18 mouse cellular contexts compared by ENCODE assay signal in genomic region chr14:56567476-56567875, GRCm38 (mm10). TPM values are rescaled to one million over a fixed set of nuclear protein-coding genes. Genes with fewer than 3 reads are reported as not detected.
DNase-seq lines count a peak whose midpoint lies in the region; ATAC-seq and TF ChIP-seq lines count a peak whose summit lies in the region.
"Had no signal": no experiment of that assay in that cellular context is flagged by ENCODE, and none has a peak within 500 bp of the region (broad histone marks: within the 10 kb centered on the region; RNA-seq: fewer than 3 reads in every experiment).

No protein-coding gene starts in this region.

- ATAC-seq in heart, embryonic 12.5 days (ENCODE audit: insufficient number of reproducible peaks, low FRiP score), result no peak
- no peak for ATAC-seq in kidney, postnatal 0 days (replicated peaks; ENCODE audit: low FRiP score, low read depth)
- ATAC-seq: hindbrain, postnatal 0 days had no signal

- H3K27me3 ChIP-seq in heart, embryonic 12.5 days (replicated peaks), result no peaks in the 10 kb centered on the region
- no peaks in the 10 kb centered on the region for H3K27me3 ChIP-seq in kidney, postnatal 0 days (ENCODE audit: insufficient read depth, low read length)
- no peaks in the 10 kb centered on the region for H3K27me3 ChIP-seq in thymus, adult 2 months (ENCODE audit: control insufficient read depth, insufficient read depth, low read length)
- H3K27me3 ChIP-seq in splenic B cell, adult 2 months (ENCODE audit: control insufficient read depth, insufficient read depth, low read length, poor library complexity, severe bottlenecking), result no peaks in the 10 kb centered on the region
- H3K27me3 ChIP-seq: heart, embryonic 13.5 days; limb, embryonic 12.5 days; liver, embryonic 15.5 days had no signal

- peak; percentile 90 for DNase-seq in heart, adult 11 months
- peak; percentile 19 for DNase-seq in kidney, postnatal 0 days (ENCODE audit: low spot score)
- no peak for DNase-seq in kidney, adult 8-10 months
- DNase-seq in thymus, adult 2 months, result peak; percentile 33
- no peak for DNase-seq in thymus, adult 18-20 months
- peak; percentile 12 for DNase-seq in splenic B cell, adult 2 months (ENCODE audit: low read depth, low spot score)
- DNase-seq: cerebellum, adult 8-10 months; kidney, adult 18-20 months; lung, postnatal 36 days; right cerebral cortex, postnatal 25 days had no signal

- H3K36me3 ChIP-seq in heart, embryonic 12.5 days, result peaks cover 18% of the 10 kb centered on the region
- peaks cover 5% of the 10 kb centered on the region; the same call in 1 of the 2 replicates for H3K36me3 ChIP-seq in kidney, postnatal 0 days (ENCODE audit: insufficient read depth, low read length)
- H3K36me3 ChIP-seq in thymus, adult 2 months (ENCODE audit: control insufficient read depth, insufficient read depth, low read length), result peaks cover 20% of the 10 kb centered on the region
- H3K36me3 ChIP-seq in splenic B cell, adult 2 months (ENCODE audit: control insufficient read depth, insufficient read depth, low read length, poor library complexity, severe bottlenecking), result 0 out of 2 replicates have a peak, but pooled peaks cover 3% of the 10 kb centered on the region

- WGBS in heart, embryonic 12.5 days, result 65% methylated on average over 7 of the region's 7 CpGs
- WGBS in kidney, postnatal 0 days, result 34% methylated on average over 7 of the region's 7 CpGs
- 27% methylated on average over 7 of the region's 7 CpGs for WGBS in thymus, adult 2 months

- no peak overlapping the region for H3K4me3 ChIP-seq in heart, embryonic 12.5 days
- no peak overlapping the region for H3K4me3 ChIP-seq in kidney, postnatal 0 days (replicated peaks; ENCODE audit: low read depth, low read length)
- no peak overlapping the region for H3K4me3 ChIP-seq in thymus, adult 2 months (ENCODE audit: control insufficient read depth, insufficient read depth, low read length)
- H3K4me3 ChIP-seq: embryonic facial prominence, embryonic 10.5 days; heart, embryonic 13.5 days; hindbrain, embryonic 10.5 days; limb, embryonic 12.5 days; liver, embryonic 15.5 days; midbrain, embryonic 10.5 days had no signal

- H3K9me3 ChIP-seq in heart, embryonic 12.5 days (replicated peaks), result no peaks in the 10 kb centered on the region
- no peaks in the 10 kb centered on the region for H3K9me3 ChIP-seq in kidney, postnatal 0 days (replicated peaks; ENCODE audit: low read length)
- H3K9me3 ChIP-seq: embryonic facial prominence, embryonic 10.5 days; heart, embryonic 13.5 days; hindbrain, embryonic 10.5 days; limb, embryonic 12.5 days; liver, embryonic 15.5 days; midbrain, embryonic 10.5 days had no signal

- no peak for TF ChIP-seq POLR2A in thymus, adult 2 months (IDR thresholded peaks at IDR 0.05; ENCODE audit: control insufficient read depth, extremely low read depth, insufficient read depth, low read length, poor library complexity)

- H3K27ac ChIP-seq in heart, embryonic 12.5 days (ENCODE audit: poor library complexity, severe bottlenecking), result no peak overlapping the region
- H3K27ac ChIP-seq in kidney, postnatal 0 days, result no peak overlapping the region
- no peak overlapping the region for H3K27ac ChIP-seq in thymus, adult 2 months (ENCODE audit: control insufficient read depth, insufficient read depth, low read length)
- H3K27ac ChIP-seq: embryonic facial prominence, embryonic 10.5 days; heart, embryonic 13.5 days; hindbrain, embryonic 10.5 days; hindbrain, postnatal 0 days; limb, embryonic 12.5 days; liver, embryonic 15.5 days; midbrain, embryonic 10.5 days had no signal

- TF ChIP-seq CTCF in kidney, postnatal 0 days (IDR thresholded peaks at IDR 0.05; ENCODE audit: low read depth), result no peak
- TF ChIP-seq CTCF in thymus, adult 2 months (IDR thresholded peaks at IDR 0.05; ENCODE audit: borderline replicate concordance, control insufficient read depth, extremely low read depth, insufficient read depth, low read length, poor library complexity), result no peak

- H3K9ac ChIP-seq in heart, embryonic 12.5 days, result no peak overlapping the region
- H3K9ac ChIP-seq in kidney, postnatal 0 days (ENCODE audit: low read depth, low read length), result no peak overlapping the region
- H3K9ac ChIP-seq: heart, embryonic 13.5 days; limb, embryonic 12.5 days; liver, embryonic 15.5 days had no signal

- H3K4me2 ChIP-seq in heart, embryonic 12.5 days, result no peak overlapping the region
- peak overlapping the region; percentile 6; the same call in 1 of the 2 replicates for H3K4me2 ChIP-seq in kidney, postnatal 0 days (ENCODE audit: low read length)
- H3K4me2 ChIP-seq: heart, embryonic 13.5 days; limb, embryonic 12.5 days; liver, embryonic 15.5 days had no signal

- H3K4me1 ChIP-seq in heart, embryonic 12.5 days (replicated peaks), result peaks cover 3% of the 10 kb centered on the region; the same call in 1 of the 2 replicates
- no peaks in the 10 kb centered on the region for H3K4me1 ChIP-seq in kidney, postnatal 0 days (replicated peaks; ENCODE audit: insufficient read depth, low read length)
- H3K4me1 ChIP-seq in thymus, adult 2 months (replicated peaks; ENCODE audit: control insufficient read depth, insufficient read depth, low read length), result peaks cover 17% of the 10 kb centered on the region

RNA-seq across cellular contexts. Expression of gene Cenpj, which starts 7.7 kb away (rescaled TPM):
- 10.7 and 12.8 TPM in 2 replicates for polyA plus RNA-seq in heart, embryonic 12.5 days (2016; fragmentation: Nextera tagmentation; extraction: Ambion mirVana)
- 6.9 and 7.2 TPM in 2 replicates for polyA plus RNA-seq in kidney, postnatal 0 days (2015; fragmentation: Nextera tagmentation; extraction: Ambion mirVana)
- 4.3 and 6.3 TPM in 2 replicates for polyA plus RNA-seq in thymus, adult 2 months (2012; rRNA removed)

RNA-seq across cellular contexts. Expression of gene Parp4, which starts 7.9 kb away (rescaled TPM):
- polyA plus RNA-seq in heart, embryonic 12.5 days (2016; fragmentation: Nextera tagmentation; extraction: Ambion mirVana), result 9.9 and 12.3 TPM in 2 replicates
- 8.2 TPM in 2 replicates for polyA plus RNA-seq in kidney, postnatal 0 days (2015; fragmentation: Nextera tagmentation; extraction: Ambion mirVana)
- polyA plus RNA-seq in thymus, adult 2 months (2012; rRNA removed), result 9.2 and 11.3 TPM in 2 replicates

Comparison
In these comparisons a context has a peak if more than half of its experiments do, and no peak if none do; other contexts are left out.
1. DNase-seq: peak in heart, adult 11 months (single experiment), kidney, postnatal 0 days (single experiment), thymus, adult 2 months (single experiment) and splenic B cell, adult 2 months (single experiment); none in kidney, adult 8-10 months (0 of 2) and thymus, adult 18-20 months (0 of 2).